Mouse (Mus musculus) lung, embryonic 15.5 days (tissue): Measurements from ENCODE around the gene H2afx. TPM values are rescaled to one million over a fixed set of nuclear protein-coding genes. Genes with fewer than 3 reads are reported as not detected.
A peak's percentile ranks its signal among the peaks of the same experiment; 100 is the strongest.
"Not testable (repeated sequence)": the region's sequence is repeated elsewhere in the genome, so short reads cannot be mapped to it uniquely, and the experiment has no call there.

ENCODE experiments used
- ATAC-seq: fragments of 200-750 bp; cut with Nextera tagmentation; 2 replicates; pipeline ENCODE4 v1.8.0; 2017; ENCODE audit warnings: moderate number of reproducible peaks, borderline replicate concordance; ENCODE audit not compliant: low FRiP score, low TSS enrichment; ENCODE audit errors: extremely low read depth
- H3K27ac ChIP-seq: fragments of 300-500 bp; sonication (generic); 2 replicates; pipeline ENCODE4 v1.5.1; 2015; ENCODE audit warnings: moderate library complexity, mild to moderate bottlenecking, inconsistent platforms
- H3K27me3 ChIP-seq: fragments of 300-500 bp; sonication (generic); 2 replicates; pipeline ENCODE4 v1.6.1; 2015; ENCODE audit warnings: inconsistent platforms
- H3K36me3 ChIP-seq: fragments of 300-500 bp; sonication (generic); 2 replicates; pipeline ENCODE4 v1.6.1; 2015; ENCODE audit warnings: inconsistent platforms
- H3K4me1 ChIP-seq: fragments of 300-500 bp; sonication (generic); 2 replicates; pipeline ENCODE4 v1.6.1; 2015; ENCODE audit warnings: inconsistent platforms
- H3K4me2 ChIP-seq: fragments of 300-500 bp; sonication (generic); 2 replicates; pipeline ENCODE4 v1.6.1; 2015; ENCODE audit warnings: inconsistent platforms, mild to moderate bottlenecking, moderate library complexity
- H3K4me3 ChIP-seq: fragments of 300-500 bp; sonication (generic); 2 replicates; pipeline ENCODE4 v1.5.1; 2015; ENCODE audit warnings: mild to moderate bottlenecking, inconsistent platforms
- H3K9ac ChIP-seq: fragments of 300-500 bp; sonication (generic); 2 replicates; pipeline ENCODE4 v1.6.1; 2015; ENCODE audit warnings: inconsistent platforms
- H3K9me3 ChIP-seq: fragments of 300-500 bp; sonication (generic); 2 replicates; pipeline ENCODE4 v1.6.1; 2016; ENCODE audit warnings: inconsistent platforms
- WGBS: fragments of 180-500 bp; shearing (Covaris S2); methylation state at CpG from one replicate; pipeline ENCODE4 v1.1.7; 2015; 5-methylcytosine and 5-hydroxymethylcytosine counted together
- microRNA-seq: library from miRNA; unstranded; fragments of <30 nt; microRNA quantifications from one replicate; pipeline ENCODE4, GENCODE M21; 2016
- polyA plus RNA-seq: library from polyadenylated mRNA; unstranded; fragments of >200 nt; fragmentation: Nextera tagmentation; extraction: Ambion mirVana; gene quantifications from 2 replicates; pipeline ENCODE4 v1.2.1, GENCODE M21; 2015

The H2afx gene
- polyA plus RNA-seq, 1 experiment from 2014 or later, result 365 TPM

DNA sequence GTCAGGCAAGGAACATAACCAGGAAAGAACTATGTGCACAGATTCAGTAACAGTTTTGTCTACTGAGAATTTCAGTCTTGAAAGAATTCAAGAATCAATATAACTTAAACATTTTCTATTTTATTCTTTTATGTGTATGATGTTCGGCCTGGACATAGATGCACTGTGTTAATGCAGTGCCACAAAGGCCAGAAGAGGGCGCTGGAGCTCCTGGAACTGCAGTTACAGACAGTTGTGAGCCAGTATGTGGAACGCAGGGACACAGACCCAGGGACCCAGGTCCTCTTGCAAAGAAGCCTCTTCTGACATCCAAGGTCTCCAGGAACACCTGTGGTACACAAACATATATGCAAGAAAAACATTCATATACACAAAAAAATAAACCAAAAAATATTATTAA lies 30.0 kb downstream of the H2afx start:
- no peaks in the 10 kb centered on the region for H3K27me3 ChIP-seq
- H3K9me3 ChIP-seq, result no peaks in the 10 kb centered on the region
- 60% methylated on average over 3 of the region's 3 CpGs for WGBS
- H3K4me1 ChIP-seq, result peaks cover 9% of the 10 kb centered on the region; the same call in 1 of the 2 replicates
- H3K27ac ChIP-seq, result no peak overlapping the region
- H3K36me3 ChIP-seq, result peaks cover 3% of the 10 kb centered on the region; the same call in 1 of the 2 replicates
- no peak overlapping the region for H3K4me2 ChIP-seq
- no peak overlapping the region for H3K9ac ChIP-seq
- ATAC-seq, result no peak
- H3K4me3 ChIP-seq, result no peak overlapping the region

DNA sequence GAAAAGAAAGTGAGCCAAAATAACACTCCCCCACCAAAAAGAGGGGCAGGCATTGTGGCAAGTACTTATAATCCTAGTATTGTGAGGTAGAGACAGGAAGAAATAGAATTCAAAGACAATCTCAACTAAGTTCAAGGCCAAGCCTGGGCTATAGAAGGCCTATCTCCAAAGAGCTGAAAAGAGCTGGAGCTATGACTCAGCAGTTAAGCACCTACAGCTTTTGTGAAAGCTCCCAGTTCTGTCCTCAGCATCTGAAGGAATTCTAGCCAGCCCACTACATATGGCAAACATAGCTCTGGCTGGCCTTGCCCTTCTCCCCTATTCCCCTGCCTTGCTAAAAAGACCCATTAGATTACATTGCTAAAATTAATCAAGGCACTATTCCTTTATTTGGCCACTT lies 38.9 kb downstream of the H2afx start:
- ATAC-seq, result no peak
- Histone ChIP-seq H3K4me3 (no peak overlapping the region), H3K4me2 (no peak overlapping the region), H3K27ac (no peak overlapping the region), H3K9me3 (no peaks in the 10 kb centered on the region), H3K9ac (no peak overlapping the region), H3K27me3 (no peaks in the 10 kb centered on the region), H3K4me1 (peaks cover 6% of the 10 kb centered on the region; the same call in 1 of the 2 replicates), H3K36me3 (no peaks in the 10 kb centered on the region)

DNA sequence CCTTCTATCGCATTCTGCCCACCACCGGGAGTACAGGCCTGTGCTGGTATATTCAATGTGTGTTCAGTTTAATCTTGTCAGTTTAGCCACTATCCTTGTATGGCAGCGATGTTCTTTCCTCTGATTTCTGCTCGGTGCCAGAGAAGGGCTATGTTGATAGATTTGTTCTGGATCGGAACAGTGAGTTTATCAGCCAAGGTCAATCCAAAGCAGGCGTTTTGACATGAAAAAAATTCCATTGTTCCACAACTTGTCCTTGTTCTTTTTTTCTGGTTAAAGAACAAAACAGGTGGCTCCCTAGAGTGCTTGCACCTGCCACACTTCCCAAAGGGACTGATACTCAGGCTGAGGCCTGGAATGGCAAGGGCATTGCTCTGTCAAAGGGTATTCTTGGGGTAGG lies 41.6 kb downstream of the H2afx start:
- no peak overlapping the region for H3K9ac ChIP-seq
- no peak overlapping the region for H3K4me3 ChIP-seq
- no peaks in the 10 kb centered on the region for H3K27me3 ChIP-seq
- no peak overlapping the region for H3K4me2 ChIP-seq
- peaks cover 3% of the 10 kb centered on the region; the same call in 1 of the 2 replicates for H3K36me3 ChIP-seq
- WGBS, result 81% methylated on average over 6 of the region's 6 CpGs
- peaks cover 21% of the 10 kb centered on the region for H3K4me1 ChIP-seq
- H3K27ac ChIP-seq, result no peak overlapping the region
- ATAC-seq, result no peak
- no peaks in the 10 kb centered on the region for H3K9me3 ChIP-seq

DNA sequence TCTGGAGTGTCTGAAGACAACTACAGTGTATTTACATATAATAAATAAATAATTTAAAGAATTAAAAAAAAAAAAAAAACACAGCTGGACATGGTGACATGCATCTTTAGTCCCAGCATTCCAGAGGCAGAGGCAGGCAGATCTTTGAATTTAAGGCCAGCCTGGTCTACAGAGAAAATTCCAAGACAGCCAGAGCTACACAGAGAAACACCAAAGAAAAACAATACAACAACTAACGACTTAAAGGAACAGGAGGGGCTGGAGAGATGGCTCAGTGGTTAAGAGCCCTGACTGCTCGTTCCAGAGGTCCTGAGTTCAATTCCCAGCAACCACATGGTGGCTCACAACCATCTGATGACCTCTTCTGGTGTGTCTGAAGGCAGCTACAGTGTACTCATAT lies 42.8 kb downstream of the H2afx start:
- not testable (repeated sequence) for H3K4me2 ChIP-seq

GRCm38 (mm10) chr9:44378153-44378730 lies 43.7 kb downstream of the H2afx start:
- peaks cover 21% of the 10 kb centered on the region for H3K4me1 ChIP-seq
- peaks cover 24% of the 10 kb centered on the region for H3K36me3 ChIP-seq
- H3K9me3 ChIP-seq, result no peaks in the 10 kb centered on the region
- H3K27me3 ChIP-seq, result no peaks in the 10 kb centered on the region
- H3K4me2 ChIP-seq, result peak overlapping the region; percentile 52
- ATAC-seq, result no peak
- H3K4me3 ChIP-seq, result peak overlapping the region; percentile 78
- peak overlapping the region; percentile 65 for H3K9ac ChIP-seq
- no peak overlapping the region; the same call in 1 of the 2 replicates for H3K27ac ChIP-seq
- WGBS, result 75% methylated on average over 5 of the region's 5 CpGs

More for the DNA sequence above, 42.8 kb downstream of the H2afx start:
- not testable (repeated sequence) for ATAC-seq, H3K9me3 ChIP-seq, H3K27ac ChIP-seq, H3K4me3 ChIP-seq, H3K9ac ChIP-seq, H3K27me3 ChIP-seq
- Histone ChIP-seq H3K4me1 (peaks cover 21% of the 10 kb centered on the region), H3K36me3 (peaks cover 15% of the 10 kb centered on the region)
- 74% methylated on average over 2 of the region's 2 CpGs for whole genome bisulfite sequencing

DNA sequence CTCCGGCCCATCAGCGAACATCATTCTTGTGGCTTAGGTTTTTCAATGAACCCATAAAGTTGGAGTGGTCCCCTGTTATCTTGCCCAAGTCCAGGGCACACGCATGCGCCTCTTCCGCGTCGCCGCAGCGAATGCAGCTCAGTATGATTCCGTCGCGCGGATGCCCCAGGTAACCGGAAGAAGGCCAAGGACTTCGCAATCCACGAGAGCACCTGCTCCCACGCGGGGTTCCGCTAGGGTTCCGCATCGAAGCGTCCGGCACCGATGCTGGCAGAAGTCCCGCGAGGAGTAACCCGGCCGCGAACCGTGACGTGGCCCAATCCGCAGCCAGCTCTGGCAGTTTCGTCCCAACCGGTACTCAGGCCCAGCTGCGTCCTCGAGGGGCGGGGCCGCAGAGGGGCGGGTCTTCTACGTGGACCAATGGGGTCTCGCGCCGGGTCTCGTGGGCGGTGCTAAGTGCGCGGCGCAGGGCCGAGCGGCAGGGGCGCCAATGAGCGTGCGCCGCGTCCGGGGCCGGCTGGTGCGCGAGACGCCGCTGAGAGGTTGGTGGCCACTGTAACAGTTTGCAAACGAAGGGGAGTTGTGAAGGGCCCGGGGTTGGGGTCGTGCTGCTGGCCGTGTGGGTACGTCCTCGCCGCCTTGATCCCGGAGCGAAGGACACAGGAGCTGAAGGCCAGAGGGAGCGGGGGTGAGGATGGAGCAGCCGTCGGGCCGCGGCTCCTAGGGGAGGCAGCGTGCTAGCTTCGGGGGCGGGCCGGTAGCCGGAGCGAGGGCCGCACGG lies 44.8 kb downstream of the H2afx start, which contains the start of gene Hyou1:
Gene Hyou1 (plus strand): TSS at position 437 of the 781 bp plus-strand sequence.
- Histone ChIP-seq H3K27me3 (no peaks in the 10 kb centered on the region), H3K36me3 (peaks cover 34% of the 10 kb centered on the region), H3K27ac (peak within 1 kb of the TSS; percentile 77), H3K9ac (peak within 1 kb of the TSS; percentile 92), H3K4me1 (peaks cover 21% of the 10 kb centered on the region), H3K9me3 (no peaks in the 10 kb centered on the region), H3K4me2 (peak within 1 kb of the TSS; percentile 90), H3K4me3 (peak within 1 kb of the TSS; percentile 78)
- under 1% methylated on average over 82 of the region's 83 CpGs for WGBS
- ATAC-seq, result peak; percentile 99

DNA sequence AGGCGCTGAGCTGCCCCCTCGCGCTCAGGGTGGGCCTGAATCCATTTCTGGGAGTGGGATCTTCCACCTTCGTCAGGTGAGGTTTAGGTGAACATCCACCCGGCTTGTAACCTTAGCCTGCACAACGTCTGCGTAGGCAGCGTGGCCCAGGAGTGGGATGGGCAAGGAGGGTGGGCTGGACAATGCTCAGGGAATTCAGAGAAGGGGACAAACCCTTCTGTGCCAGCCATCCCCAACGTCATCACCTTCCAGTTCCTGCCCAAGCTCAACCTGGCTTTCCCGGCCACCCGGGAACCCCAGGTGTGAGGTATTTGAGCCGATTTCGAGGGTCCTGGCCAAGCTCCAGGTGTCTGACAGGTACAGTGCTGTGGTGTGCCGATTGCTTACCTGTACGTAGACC lies 45.4 kb downstream of the H2afx start:
- no peaks in the 10 kb centered on the region for H3K27me3 ChIP-seq

GRCm38 (mm10) chr9:44384596-44384995 lies 50.1 kb downstream of the H2afx start:
- ATAC-seq, result no peak
- Histone ChIP-seq H3K9ac (no peak overlapping the region), H3K4me1 (peaks cover 13% of the 10 kb centered on the region), H3K27ac (no peak overlapping the region), H3K27me3 (no peaks in the 10 kb centered on the region), H3K36me3 (peaks cover 87% of the 10 kb centered on the region), H3K4me2 (no peak overlapping the region), H3K9me3 (no peaks in the 10 kb centered on the region), H3K4me3 (no peak overlapping the region)
- 87% methylated on average over 13 of the region's 13 CpGs for WGBS

More for the DNA sequence above, 45.4 kb downstream of the H2afx start:
- peak; percentile 31; the same call in 1 of the 2 replicates for ATAC-seq
- H3K4me1 ChIP-seq, result peaks cover 21% of the 10 kb centered on the region
- peaks cover 40% of the 10 kb centered on the region for H3K36me3 ChIP-seq
- peak overlapping the region; percentile 76 for H3K27ac ChIP-seq
- H3K4me2 ChIP-seq, result peak overlapping the region; percentile 90
- H3K9me3 ChIP-seq, result no peaks in the 10 kb centered on the region
- peak overlapping the region; percentile 78 for H3K4me3 ChIP-seq
- peak overlapping the region; percentile 92 for H3K9ac ChIP-seq
- 4% methylated on average over 15 of the region's 15 CpGs for WGBS

Small RNA genes lying within 50 kb of the gene (microRNA-seq; reads per million reads assigned to microRNA genes)
- gene Gm44335, result not detected

Other genes starting within 250 kb of the H2afx start
- 0.14 and 0.28 TPM in 2 replicates for gene Mfrp, start 233.0 kb upstream of the H2afx start, polyA plus RNA-seq
- gene C1qtnf5, start 227.4 kb upstream of the H2afx start, polyA plus RNA-seq, result 6.3 and 6.5 TPM in 2 replicates
- gene Gm49380, start 221.2 kb upstream of the H2afx start, polyA plus RNA-seq, result 0.17 and 0.21 TPM in 2 replicates
- gene Rnf26, start 221.2 kb upstream of the H2afx start, polyA plus RNA-seq, result 69.9 and 71.4 TPM in 2 replicates
- 86.2 and 92.9 TPM in 2 replicates for gene Mcam, start 200.2 kb upstream of the H2afx start, polyA plus RNA-seq
- gene Cbl, start 100.6 kb upstream of the H2afx start, polyA plus RNA-seq, result 13.5 and 15.4 TPM in 2 replicates
- 2.8 and 2.9 TPM in 2 replicates for gene Ccdc153, start 94.0 kb upstream of the H2afx start, polyA plus RNA-seq
- 0.09 TPM in 1 of 2 replicates, not detected in the other for gene Pdzd3, start 83.2 kb upstream of the H2afx start, polyA plus RNA-seq
- gene Nlrx1, start 66.1 kb upstream of the H2afx start, polyA plus RNA-seq, result 9.9 and 11.0 TPM in 2 replicates
- 1.8 and 2.0 TPM in 2 replicates for gene Abcg4, start 46.1 kb upstream of the H2afx start, polyA plus RNA-seq
- gene Hinfp, start 29.0 kb upstream of the H2afx start, polyA plus RNA-seq, result 21.4 and 21.7 TPM in 2 replicates
- 6.8 and 8.5 TPM in 2 replicates for gene C2cd2l, start 14.4 kb upstream of the H2afx start, polyA plus RNA-seq
- gene Dpagt1, start 8.7 kb upstream of the H2afx start, polyA plus RNA-seq, result 33.5 and 36.5 TPM in 2 replicates
- gene Hmbs, start 9.5 kb downstream of the H2afx start, polyA plus RNA-seq, result 123 and 135 TPM in 2 replicates
- gene Vps11, start 27.0 kb downstream of the H2afx start, polyA plus RNA-seq, result 27.9 and 29.8 TPM in 2 replicates
- gene Hyou1, start 44.8 kb downstream of the H2afx start, polyA plus RNA-seq, result 34.6 and 35.7 TPM in 2 replicates
- 20.5 and 21.3 TPM in 2 replicates for gene Slc37a4, start 62.2 kb downstream of the H2afx start, polyA plus RNA-seq
- gene Rps25, start 72.4 kb downstream of the H2afx start, polyA plus RNA-seq, result 1,635 and 1,709 TPM in 2 replicates
- 131 and 133 TPM in 2 replicates for gene Trappc4, start 72.9 kb downstream of the H2afx start, polyA plus RNA-seq
- 27.3 and 31.7 TPM in 2 replicates for gene Ccdc84, start 83.9 kb downstream of the H2afx start, polyA plus RNA-seq
- not detected in 2 replicates for gene Foxr1, start 106.4 kb downstream of the H2afx start, polyA plus RNA-seq
- gene Upk2, start 120.3 kb downstream of the H2afx start, polyA plus RNA-seq, result 1.3 and 1.5 TPM in 2 replicates
- 17.1 and 17.3 TPM in 2 replicates for gene Bcl9l, start 148.1 kb downstream of the H2afx start, polyA plus RNA-seq
- gene Cxcr5, start 227.2 kb downstream of the H2afx start, polyA plus RNA-seq, result not detected in 2 replicates